Mouse (Mus musculus): ENCODE results near the gene Rcbtb1. TPM values are rescaled to one million over a fixed set of nuclear protein-coding genes. Genes with fewer than 3 reads are reported as not detected.
"Not testable (repeated sequence)": the region's sequence is repeated elsewhere in the genome, so short reads cannot be mapped to it uniquely, and the experiment has no call there.

Gene Rcbtb1
- polyA plus RNA-seq, 1 experiment from 2014 or later: 121 TPM

- no peaks in the 10 kb centered on the region for H3K9me3 ChIP-seq
- H3K36me3 ChIP-seq (replicated peaks): peaks cover 98% of the 10 kb centered on the region
- no peaks in the 10 kb centered on the region for H3K27me3 ChIP-seq (replicated peaks; ENCODE audit: low read depth, poor library complexity, severe bottlenecking)
- no peak overlapping the region for H3K27ac ChIP-seq (replicated peaks)
- no peaks in the 10 kb centered on the region for H3K4me1 ChIP-seq
- 90% methylated on average over 3 of the region's 3 CpGs for WGBS
- no peak for DNase-seq (ENCODE audit: low spot score)
- no peak overlapping the region for H3K4me3 ChIP-seq
These were observed 18.2 kb downstream of the Rcbtb1 start for GRCm38 (mm10) chr14:59219241-59219640.

DNA sequence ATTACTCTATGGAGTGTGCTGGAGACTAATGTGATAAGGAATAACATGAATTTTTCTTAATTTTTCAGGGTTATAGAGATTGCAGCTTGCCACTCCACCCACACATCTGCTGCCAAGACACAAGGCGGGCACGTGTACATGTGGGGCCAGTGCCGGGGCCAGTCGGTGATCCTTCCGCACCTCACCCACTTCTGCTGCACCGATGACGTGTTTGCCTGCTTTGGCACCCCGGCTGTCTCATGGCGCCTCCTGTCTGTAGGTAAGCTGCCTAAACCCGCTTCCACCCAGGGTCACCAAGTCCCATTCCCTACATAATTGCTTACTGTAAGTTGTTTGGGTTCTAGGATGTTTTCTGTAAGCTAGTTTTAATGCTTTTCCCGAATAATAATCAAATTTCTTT, 25.2 kb downstream of the Rcbtb1 start:
- Histone ChIP-seq H3K27me3 (replicated peaks; ENCODE audit: low read depth, poor library complexity, severe bottlenecking) (no peaks in the 10 kb centered on the region), H3K36me3 (replicated peaks) (peaks cover 100% of the 10 kb centered on the region), H3K27ac (replicated peaks) (no peak overlapping the region), H3K4me1 (no peaks in the 10 kb centered on the region), H3K9me3 (no peaks in the 10 kb centered on the region), H3K4me3 (no peak overlapping the region)
- no peak for DNase-seq (ENCODE audit: low spot score)
- WGBS: 94% methylated on average over 11 of the region's 11 CpGs

GRCm38 (mm10) chr14:59229822-59230221, 28.8 kb downstream of the Rcbtb1 start:
- no peak overlapping the region for H3K27ac ChIP-seq (replicated peaks)

DNA sequence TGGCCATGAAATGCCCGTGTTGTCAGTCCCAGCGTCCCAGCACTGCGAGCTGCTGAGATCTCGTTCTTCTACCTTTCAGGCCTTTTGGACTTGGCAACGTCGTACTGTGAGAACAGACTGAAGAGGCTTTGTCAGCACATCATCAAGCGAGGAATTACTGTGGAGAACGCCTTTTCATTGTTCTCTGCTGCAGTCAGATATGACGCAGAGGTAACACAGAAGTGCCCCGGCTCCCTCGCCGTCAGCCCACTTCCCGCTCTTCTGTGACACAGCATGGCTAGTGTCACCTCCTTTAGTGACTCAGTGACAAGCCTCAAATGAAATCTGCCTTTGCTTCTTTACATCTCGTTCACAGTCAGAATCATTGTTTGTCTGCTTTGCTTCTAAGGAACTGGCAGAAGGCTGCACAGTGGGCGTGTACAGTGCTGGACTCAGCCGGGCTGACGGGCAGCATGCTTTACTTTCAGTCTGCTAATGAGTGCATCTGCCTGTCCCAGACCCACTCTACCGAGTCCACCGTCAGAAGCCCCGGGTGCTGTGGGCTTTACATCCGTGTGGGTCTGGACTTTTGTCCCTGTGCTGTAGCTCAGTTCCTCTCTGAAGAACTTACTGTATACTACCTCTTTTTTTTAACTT, 29.4 kb downstream of the Rcbtb1 start:
- Histone ChIP-seq H3K36me3 (replicated peaks) (peaks cover 100% of the 10 kb centered on the region), H3K9me3 (no peaks in the 10 kb centered on the region), H3K4me1 (no peaks in the 10 kb centered on the region), H3K27me3 (replicated peaks; ENCODE audit: low read depth, poor library complexity, severe bottlenecking) (no peaks in the 10 kb centered on the region), H3K4me3 (no peak overlapping the region), H3K27ac (replicated peaks) (no peak overlapping the region)
- no peak for DNase-seq (ENCODE audit: low spot score)
- WGBS: 93% methylated on average over 21 of the region's 21 CpGs

More at GRCm38 (mm10) chr14:59229822-59230221, 28.8 kb downstream of the Rcbtb1 start:
- Histone ChIP-seq H3K9me3 (no peaks in the 10 kb centered on the region), H3K4me1 (no peaks in the 10 kb centered on the region), H3K27me3 (replicated peaks; ENCODE audit: low read depth, poor library complexity, severe bottlenecking) (no peaks in the 10 kb centered on the region), H3K4me3 (no peak overlapping the region), H3K36me3 (replicated peaks) (peaks cover 100% of the 10 kb centered on the region)
- DNase-seq (ENCODE audit: low spot score): no peak
- 97% methylated on average over 3 of the region's 3 CpGs for WGBS

- peaks cover 100% of the 10 kb centered on the region for H3K36me3 ChIP-seq (replicated peaks)
- 76% methylated on average over 5 of the region's 5 CpGs for WGBS
- no peaks in the 10 kb centered on the region for H3K9me3 ChIP-seq
These were observed 31.0 kb downstream of the Rcbtb1 start for GRCm38 (mm10) chr14:59232003-59232402.

GRCm38 (mm10) chr14:59233635-59234034, 32.6 kb downstream of the Rcbtb1 start:
- no peak overlapping the region for H3K4me3 ChIP-seq
- H3K36me3 ChIP-seq (replicated peaks): peaks cover 100% of the 10 kb centered on the region
- peaks cover 6% of the 10 kb centered on the region for H3K9me3 ChIP-seq
- H3K27ac ChIP-seq (replicated peaks): no peak overlapping the region
- WGBS: 95% methylated on average over 9 of the region's 9 CpGs
- H3K27me3 ChIP-seq (replicated peaks; ENCODE audit: low read depth, poor library complexity, severe bottlenecking): no peaks in the 10 kb centered on the region
- H3K4me1 ChIP-seq: no peaks in the 10 kb centered on the region
- DNase-seq (ENCODE audit: low spot score): no peak

More at GRCm38 (mm10) chr14:59232003-59232402, 31.0 kb downstream of the Rcbtb1 start:
- DNase-seq (ENCODE audit: low spot score): no peak
- Histone ChIP-seq H3K4me1 (no peaks in the 10 kb centered on the region), H3K27ac (replicated peaks) (no peak overlapping the region), H3K27me3 (replicated peaks; ENCODE audit: low read depth, poor library complexity, severe bottlenecking) (no peaks in the 10 kb centered on the region), H3K4me3 (no peak overlapping the region)

DNA sequence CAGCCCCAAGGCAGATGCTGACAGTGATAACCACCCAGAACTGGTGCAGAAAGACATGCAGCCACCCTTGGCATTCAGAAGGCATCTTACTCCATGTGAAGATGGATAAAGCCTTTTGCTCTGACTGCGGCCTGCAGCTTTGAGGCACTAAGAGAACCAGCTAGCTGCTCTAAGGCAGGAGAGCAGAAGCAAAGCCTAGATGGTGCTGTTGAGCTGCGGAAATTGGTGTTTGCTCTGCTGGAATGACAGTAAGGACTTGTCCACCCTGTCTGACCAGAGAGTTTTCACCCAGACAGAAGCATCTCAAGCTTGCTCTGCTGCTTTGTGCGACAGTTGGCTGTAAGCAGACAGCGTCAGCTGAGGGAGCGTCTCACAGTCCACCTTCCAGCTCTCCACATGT, 49.3 kb downstream of the Rcbtb1 start:
- not testable (repeated sequence) for H3K36me3 ChIP-seq (replicated peaks); H3K27me3 ChIP-seq (replicated peaks; ENCODE audit: low read depth, poor library complexity, severe bottlenecking); H3K27ac ChIP-seq (replicated peaks); H3K4me3 ChIP-seq; H3K9me3 ChIP-seq; H3K4me1 ChIP-seq
- 66% methylated on average over 5 of the region's 5 CpGs for WGBS
- DNase-seq (ENCODE audit: low spot score): peak; percentile 12

GRCm38 (mm10) chr14:59255861-59256260, 54.9 kb downstream of the Rcbtb1 start:
- 92% methylated on average over 1 of the region's 1 CpGs for WGBS
- not testable (repeated sequence) for H3K27me3 ChIP-seq (replicated peaks; ENCODE audit: low read depth, poor library complexity, severe bottlenecking); DNase-seq (ENCODE audit: low spot score); H3K4me1 ChIP-seq; H3K4me3 ChIP-seq; H3K36me3 ChIP-seq (replicated peaks); H3K9me3 ChIP-seq; H3K27ac ChIP-seq (replicated peaks)

- Histone ChIP-seq H3K27ac (replicated peaks) (no peak within 1 kb of the TSS), H3K36me3 (replicated peaks) (no peaks in the 10 kb centered on the region), H3K27me3 (replicated peaks; ENCODE audit: low read depth, poor library complexity, severe bottlenecking) (no peaks in the 10 kb centered on the region), H3K4me3 (no peak within 1 kb of the TSS), H3K4me1 (no peaks in the 10 kb centered on the region), H3K9me3 (no peaks in the 10 kb centered on the region)
- no peak for DNase-seq (ENCODE audit: low spot score)
- 75% methylated on average over 3 of the region's 3 CpGs for WGBS
These were observed 59.0 kb downstream of the Rcbtb1 start, which contains the start of gene Gm6904 for GRCm38 (mm10) chr14:59260056-59260455. Gene Gm6904 (minus strand): TSS chr14:59260216.

DNA sequence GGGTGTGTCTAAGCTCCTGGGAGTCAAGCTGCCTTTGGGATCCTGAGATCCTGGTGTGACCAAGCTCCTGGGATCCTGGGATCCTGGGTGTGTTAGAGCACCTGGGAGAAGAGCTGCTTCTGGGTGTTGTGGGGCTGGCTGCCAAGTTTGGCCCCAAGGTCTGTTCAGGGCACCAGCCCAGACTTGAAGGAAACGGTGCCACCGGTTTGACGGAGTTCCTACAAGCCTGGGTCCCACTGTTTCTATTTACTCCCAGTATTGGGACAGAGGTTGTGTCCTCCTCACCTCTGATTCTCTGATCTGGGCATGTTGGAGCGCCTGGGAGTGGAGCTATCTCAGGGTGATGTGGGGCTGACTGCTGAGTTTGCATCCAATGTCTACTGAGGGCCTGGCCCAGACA, 74.0 kb downstream of the Rcbtb1 start:
- H3K36me3 ChIP-seq (replicated peaks); H3K27me3 ChIP-seq (replicated peaks; ENCODE audit: low read depth, poor library complexity, severe bottlenecking); H3K4me3 ChIP-seq; H3K4me1 ChIP-seq; DNase-seq (ENCODE audit: low spot score); H3K27ac ChIP-seq (replicated peaks); H3K9me3 ChIP-seq: not testable (repeated sequence)
- WGBS: 94% methylated on average over 4 of the region's 4 CpGs

Other genes with a start within 250 kb of the Rcbtb1 start
- not detected in 2 replicates for gene 1700129C05Rik, start 58.3 kb upstream of the Rcbtb1 start, polyA plus RNA-seq (2016; fragmentation: Nextera tagmentation; extraction: Ambion mirVana)
- gene Gm5142, start 22.5 kb upstream of the Rcbtb1 start, polyA plus RNA-seq (2016; fragmentation: Nextera tagmentation; extraction: Ambion mirVana): not detected in 2 replicates
- not detected in 2 replicates for gene Gm6904, start 59.0 kb downstream of the Rcbtb1 start, polyA plus RNA-seq (2016; fragmentation: Nextera tagmentation; extraction: Ambion mirVana)
- gene Phf11a, start 96.3 kb downstream of the Rcbtb1 start, polyA plus RNA-seq (2016; fragmentation: Nextera tagmentation; extraction: Ambion mirVana): not detected in 2 replicates
- 0.21 TPM in 1 of 2 replicates, not detected in the other for gene Phf11b, start 140.1 kb downstream of the Rcbtb1 start, polyA plus RNA-seq (2016; fragmentation: Nextera tagmentation; extraction: Ambion mirVana)
- gene Phf11d, start 164.3 kb downstream of the Rcbtb1 start, polyA plus RNA-seq (2016; fragmentation: Nextera tagmentation; extraction: Ambion mirVana): 0.16 and 0.23 TPM in 2 replicates
- 0.78 and 1.0 TPM in 2 replicates for gene Phf11c, start 194.2 kb downstream of the Rcbtb1 start, polyA plus RNA-seq (2016; fragmentation: Nextera tagmentation; extraction: Ambion mirVana)
- 11.1 and 13.5 TPM in 2 replicates for gene Setdb2, start 239.7 kb downstream of the Rcbtb1 start, polyA plus RNA-seq (2016; fragmentation: Nextera tagmentation; extraction: Ambion mirVana)
- 44.9 and 45.7 TPM in 2 replicates for gene Cab39l, start 239.8 kb downstream of the Rcbtb1 start, polyA plus RNA-seq (2016; fragmentation: Nextera tagmentation; extraction: Ambion mirVana)